Mouse (Mus musculus) embryonic facial prominence, embryonic 14.5 days (tissue): ENCODE measurements around the gene Xk. TPM values are rescaled to one million over a fixed set of nuclear protein-coding genes. Genes with fewer than 3 reads are reported as not detected.
"Not testable (repeated sequence)": the region's sequence is repeated elsewhere in the genome, so short reads cannot be mapped to it uniquely, and the experiment has no call there.

Source experiments
- ATAC-seq: fragments of 200-750 bp; cut with Nextera tagmentation; 2 replicates; pipeline ENCODE4 v1.8.0; 2017; ENCODE audit warnings: low read depth, moderate number of reproducible peaks, moderate TSS enrichment
- DNase-seq: peaks from one replicate; pipeline ENCODE4 v3.0.0-alpha.2; 2015; ENCODE audit warnings: low spot score
- H3K27ac ChIP-seq: fragments of 300-500 bp; sonication (generic); replicated peaks from 2 replicates; pipeline ENCODE4 v1.5.1; 2014; ENCODE audit warnings: low read depth, mild to moderate bottlenecking, low read length, moderate library complexity
- H3K27me3 ChIP-seq: fragments of 300-500 bp; sonication (generic); replicated peaks from 2 replicates; pipeline ENCODE4 v1.6.1; 2014; ENCODE audit warnings: low read length; ENCODE audit not compliant: control insufficient read depth, insufficient read depth
- H3K36me3 ChIP-seq: fragments of 300-500 bp; sonication (generic); 2 replicates; pipeline ENCODE4 v1.6.1; 2014; ENCODE audit warnings: low read length, mixed read lengths; ENCODE audit not compliant: control insufficient read depth, insufficient read depth
- H3K4me1 ChIP-seq: fragments of 300-500 bp; sonication (generic); 2 replicates; pipeline ENCODE4 v1.6.1; 2014; ENCODE audit warnings: antibody characterized with exemption, low read length; ENCODE audit not compliant: control insufficient read depth, insufficient read depth
- H3K4me2 ChIP-seq: fragments of 300-500 bp; sonication (generic); 2 replicates; pipeline ENCODE4 v1.6.1; 2014; ENCODE audit warnings: low read depth, mild to moderate bottlenecking, low read length, moderate library complexity, mixed read lengths
- H3K4me3 ChIP-seq: fragments of 300-500 bp; sonication (generic); 2 replicates; pipeline ENCODE4 v1.5.1; 2014; ENCODE audit warnings: low read depth, mild to moderate bottlenecking, low read length
- H3K9ac ChIP-seq: fragments of 300-500 bp; sonication (generic); 2 replicates; pipeline ENCODE4 v1.6.1; 2014; ENCODE audit warnings: low read depth, mild to moderate bottlenecking, low read length, moderate library complexity, mixed read lengths
- H3K9me3 ChIP-seq: fragments of 300-500 bp; sonication (generic); 2 replicates; pipeline ENCODE4 v1.6.1; 2016; ENCODE audit warnings: low read length; ENCODE audit not compliant: control insufficient read depth
- WGBS: fragments of 180-500 bp; shearing (Covaris S2); extraction: QIAGEN DNeasy Blood & Tissue Kit; methylation state at CpG from one replicate; pipeline ENCODE4 v1.1.7; 2014; 5-methylcytosine and 5-hydroxymethylcytosine counted together
- polyA plus RNA-seq: library from polyadenylated mRNA; unstranded; fragments of >200 nt; fragmentation: Nextera tagmentation; extraction: Ambion mirVana; gene quantifications from 2 replicates; pipeline ENCODE4 v1.2.1, GENCODE M21; 2014

Gene Xk
- polyA plus RNA-seq, 1 experiment from 2014 or later, result 2.0 TPM

GRCm38 (mm10) chrX:9293140-9293829 lies 20.7 kb downstream of the Xk start:
- not testable (repeated sequence) for H3K4me3 ChIP-seq, ATAC-seq, DNase-seq, H3K36me3 ChIP-seq, H3K9ac ChIP-seq, H3K4me1 ChIP-seq, H3K9me3 ChIP-seq, H3K4me2 ChIP-seq, H3K27me3 ChIP-seq, H3K27ac ChIP-seq
- WGBS, result 89% methylated on average over 3 of the region's 4 CpGs

GRCm38 (mm10) chrX:9298413-9298864 lies 25.9 kb downstream of the Xk start:
- 82% methylated on average over 5 of the region's 5 CpGs for WGBS
- no peak for DNase-seq
- no peak overlapping the region for H3K9ac ChIP-seq
- no peaks in the 10 kb centered on the region for H3K27me3 ChIP-seq
- no peak for ATAC-seq
- H3K4me3 ChIP-seq, result no peak overlapping the region
- no peaks in the 10 kb centered on the region for H3K9me3 ChIP-seq
- no peaks in the 10 kb centered on the region for H3K36me3 ChIP-seq
- H3K27ac ChIP-seq, result no peak overlapping the region
- H3K4me1 ChIP-seq, result no peaks in the 10 kb centered on the region
- H3K4me2 ChIP-seq, result no peak overlapping the region

- ATAC-seq (no peak), DNase-seq (no peak)
- WGBS, result 80% methylated on average over 5 of the region's 5 CpGs
- no peak overlapping the region for H3K9ac ChIP-seq
- no peaks in the 10 kb centered on the region for H3K36me3 ChIP-seq
- H3K4me2 ChIP-seq, result no peak overlapping the region
- H3K4me1 ChIP-seq, result no peaks in the 10 kb centered on the region
- no peaks in the 10 kb centered on the region for H3K9me3 ChIP-seq
- no peak overlapping the region for H3K27ac ChIP-seq
- no peaks in the 10 kb centered on the region for H3K27me3 ChIP-seq
- H3K4me3 ChIP-seq, result no peak overlapping the region
These were observed 30.2 kb downstream of the Xk start for GRCm38 (mm10) chrX:9302791-9303190.

GRCm38 (mm10) chrX:9303455-9303854 lies 30.9 kb downstream of the Xk start:
- 81% methylated on average over 1 of the region's 1 CpGs for WGBS
- Histone ChIP-seq H3K4me3 (no peak overlapping the region), H3K36me3 (no peaks in the 10 kb centered on the region), H3K27me3 (no peaks in the 10 kb centered on the region), H3K4me1 (no peaks in the 10 kb centered on the region), H3K9ac (no peak overlapping the region), H3K9me3 (no peaks in the 10 kb centered on the region), H3K27ac (no peak overlapping the region), H3K4me2 (no peak overlapping the region)
- DNase-seq, result no peak
- ATAC-seq, result no peak

GRCm38 (mm10) chrX:9316457-9316856 lies 43.9 kb downstream of the Xk start:
- not testable (repeated sequence) for DNase-seq, H3K4me1 ChIP-seq, H3K27me3 ChIP-seq, H3K9ac ChIP-seq, H3K27ac ChIP-seq, H3K4me2 ChIP-seq, H3K9me3 ChIP-seq, H3K4me3 ChIP-seq, ATAC-seq, H3K36me3 ChIP-seq

- not testable (repeated sequence) for H3K36me3 ChIP-seq, H3K4me3 ChIP-seq, H3K4me2 ChIP-seq, ATAC-seq, DNase-seq, H3K9ac ChIP-seq, H3K27ac ChIP-seq, H3K4me1 ChIP-seq, H3K27me3 ChIP-seq, H3K9me3 ChIP-seq
- WGBS, result 87% methylated on average over 13 of the region's 26 CpGs
These were observed 55.4 kb downstream of the Xk start for GRCm38 (mm10) chrX:9327954-9328353.

- H3K9me3 ChIP-seq, result not testable (repeated sequence)
- WGBS, result 84% methylated on average over 11 of the region's 12 CpGs
These were observed 59.9 kb downstream of the Xk start for GRCm38 (mm10) chrX:9332366-9332962.

GRCm38 (mm10) chrX:9333035-9333434 lies 60.5 kb downstream of the Xk start:
- H3K36me3 ChIP-seq, H3K27ac ChIP-seq, H3K4me3 ChIP-seq, DNase-seq, H3K9me3 ChIP-seq, H3K4me2 ChIP-seq, ATAC-seq, H3K4me1 ChIP-seq, H3K9ac ChIP-seq, H3K27me3 ChIP-seq: not testable (repeated sequence)
- WGBS, result 55% methylated on average over 1 of the region's 2 CpGs

More at GRCm38 (mm10) chrX:9332366-9332962, 59.9 kb downstream of the Xk start:
- not testable (repeated sequence) for H3K27ac ChIP-seq, H3K27me3 ChIP-seq, H3K36me3 ChIP-seq, H3K4me2 ChIP-seq, DNase-seq, H3K4me1 ChIP-seq, ATAC-seq, H3K9ac ChIP-seq, H3K4me3 ChIP-seq

GRCm38 (mm10) chrX:9334996-9335395 lies 62.4 kb downstream of the Xk start:
- not testable (repeated sequence) for H3K27ac ChIP-seq, H3K4me3 ChIP-seq, H3K4me1 ChIP-seq, DNase-seq, H3K9me3 ChIP-seq, ATAC-seq, H3K9ac ChIP-seq, H3K4me2 ChIP-seq, H3K36me3 ChIP-seq, H3K27me3 ChIP-seq
- 33% methylated on average over 1 of the region's 1 CpGs for WGBS
